Mouse (Mus musculus) liver, embryonic 11.5 days (tissue): ENCODE data around the gene Cux1. TPM values are rescaled to one million over a fixed set of nuclear protein-coding genes. Genes with fewer than 3 reads are reported as not detected.

Experiments
- ATAC-seq: fragments of 200-750 bp; cut with Nextera tagmentation; replicated peaks from 2 replicates; pipeline ENCODE4 v1.8.0; 2017; ENCODE audit warnings: moderate number of reproducible peaks, mild to moderate bottlenecking, moderate TSS enrichment, moderate library complexity; ENCODE audit not compliant: low FRiP score
- DNase-seq: peaks from one replicate; pipeline ENCODE4 v3.0.0-alpha.2; 2017; ENCODE audit warnings: low spot score
- H3K27ac ChIP-seq: fragments of 300-500 bp; sonication (generic); 2 replicates; pipeline ENCODE4 v1.5.1; 2014; ENCODE audit warnings: mild to moderate bottlenecking, low read depth, low read length, control low read depth
- H3K27me3 ChIP-seq: fragments of 300-500 bp; sonication (generic); replicated peaks from 2 replicates; pipeline ENCODE4 v1.6.1; 2014; ENCODE audit warnings: low read length, mixed read lengths; ENCODE audit not compliant: control insufficient read depth, insufficient read depth
- H3K36me3 ChIP-seq: fragments of 300-500 bp; sonication (generic); 2 replicates; pipeline ENCODE4 v1.6.1; 2014; ENCODE audit warnings: mild to moderate bottlenecking, low read length, moderate library complexity, mixed read lengths; ENCODE audit not compliant: control insufficient read depth, insufficient read depth
- H3K4me1 ChIP-seq: fragments of 300-500 bp; sonication (generic); replicated peaks from 2 replicates; pipeline ENCODE4 v1.6.1; 2014; ENCODE audit warnings: low read length, mixed read lengths; ENCODE audit not compliant: control insufficient read depth, insufficient read depth
- H3K4me2 ChIP-seq: fragments of 300-500 bp; sonication (generic); 2 replicates; pipeline ENCODE4 v1.6.1; 2014; ENCODE audit warnings: mild to moderate bottlenecking, control low read depth, moderate library complexity
- H3K4me3 ChIP-seq: fragments of 300-500 bp; sonication (generic); 2 replicates; pipeline ENCODE4 v1.5.1; 2014; ENCODE audit warnings: low read depth, low read length, control low read depth
- H3K9ac ChIP-seq: fragments of 300-500 bp; sonication (generic); 2 replicates; pipeline ENCODE4 v1.6.1; 2014; ENCODE audit warnings: low read depth, low read length, control low read depth
- H3K9me3 ChIP-seq: fragments of 300-500 bp; sonication (generic); 2 replicates; pipeline ENCODE4 v1.6.1; 2016; ENCODE audit warnings: low read length, inconsistent platforms, mixed read lengths; ENCODE audit not compliant: control insufficient read depth
- WGBS: fragments of 180-500 bp; shearing (Covaris S2); extraction: QIAGEN DNeasy Blood & Tissue Kit; methylation state at CpG from one replicate; pipeline ENCODE4 v1.1.7; 2014; 5-methylcytosine and 5-hydroxymethylcytosine counted together
- polyA plus RNA-seq: library from polyadenylated mRNA; unstranded; fragments of >200 nt; fragmentation: Nextera tagmentation; extraction: Ambion mirVana; gene quantifications from 2 replicates; pipeline ENCODE4 v1.2.1, GENCODE M21; 2014

The Cux1 gene
- polyA plus RNA-seq, 1 experiment from 2014 or later = 45.8 TPM

DNA sequence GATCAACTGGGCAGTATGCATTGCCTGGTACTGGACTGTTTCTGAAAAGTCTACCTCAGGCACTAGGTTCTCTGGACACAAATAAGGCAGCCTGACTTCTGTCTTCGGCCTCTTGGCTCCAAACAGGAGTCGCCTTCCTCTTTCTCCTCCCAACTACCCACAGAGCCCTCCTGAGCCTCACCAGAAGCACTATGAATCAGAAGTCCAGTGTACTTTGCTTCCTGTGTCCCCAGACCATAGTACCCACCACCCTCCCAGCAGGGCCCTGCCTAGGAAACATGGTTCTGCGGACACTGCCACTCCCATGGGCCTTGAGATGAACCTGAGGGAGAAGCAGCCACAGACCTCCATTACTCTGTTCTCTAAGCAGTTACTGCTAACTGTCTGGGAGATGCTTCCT, 71.7 kb downstream of the Cux1 start:
- H3K27me3 ChIP-seq = no peaks in the 10 kb centered on the region
- no peak overlapping the region for H3K4me3 ChIP-seq
- no peak for ATAC-seq
- no peak overlapping the region for H3K9ac ChIP-seq
- DNase-seq = no peak
- H3K4me1 ChIP-seq = peaks cover 24% of the 10 kb centered on the region
- H3K27ac ChIP-seq = no peak overlapping the region; the same call in 1 of the 2 replicates
- H3K36me3 ChIP-seq = no peaks in the 10 kb centered on the region
- no peak overlapping the region for H3K4me2 ChIP-seq
- H3K9me3 ChIP-seq = no peaks in the 10 kb centered on the region
- 80% methylated on average over 3 of the region's 3 CpGs for WGBS

DNA sequence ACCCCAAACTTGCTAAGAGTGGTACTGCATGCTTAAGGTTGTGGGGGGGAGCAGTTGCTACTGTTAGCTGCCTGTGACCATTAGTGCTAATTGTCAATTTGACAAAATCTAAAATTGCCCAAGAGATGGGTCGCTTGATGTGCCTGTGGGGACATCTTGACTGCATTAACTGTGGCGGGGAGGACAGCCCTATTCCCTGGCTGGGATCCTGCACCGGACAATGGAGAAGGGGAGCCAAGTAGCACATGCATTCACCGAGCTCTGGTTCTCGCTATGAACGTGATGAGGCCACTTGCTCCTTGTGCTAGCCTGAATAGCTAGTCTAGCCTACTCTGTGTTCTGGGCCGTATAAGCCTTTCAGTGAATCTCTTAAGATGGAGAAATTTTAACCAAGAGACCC, 72.4 kb downstream of the Cux1 start:
- WGBS = 88% methylated on average over 7 of the region's 7 CpGs
- Histone ChIP-seq H3K36me3 (no peaks in the 10 kb centered on the region), H3K27me3 (no peaks in the 10 kb centered on the region), H3K9ac (no peak overlapping the region), H3K4me3 (no peak overlapping the region), H3K27ac (no peak overlapping the region), H3K9me3 (no peaks in the 10 kb centered on the region), H3K4me1 (peaks cover 20% of the 10 kb centered on the region), H3K4me2 (no peak overlapping the region)
- no peak for ATAC-seq
- DNase-seq = no peak

DNA sequence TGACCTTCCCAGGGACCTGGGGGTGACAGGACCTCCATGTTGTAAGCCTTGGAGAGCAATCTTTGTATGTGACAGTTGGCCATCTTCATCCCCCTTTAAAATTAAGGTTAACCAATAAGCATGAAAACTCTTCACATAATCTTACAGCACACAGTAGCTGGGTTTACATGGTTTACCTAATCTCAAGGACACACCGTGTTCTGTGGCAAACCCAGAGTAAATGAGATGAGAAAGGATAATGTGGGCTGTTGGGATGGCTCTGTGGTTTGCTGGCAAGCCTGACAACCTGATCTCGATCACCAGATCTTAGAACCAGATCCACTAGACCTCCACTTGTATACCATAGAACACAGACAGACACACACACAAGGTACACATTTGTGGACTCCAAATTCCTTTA, 73.0 kb downstream of the Cux1 start:
- Histone ChIP-seq H3K9me3 (no peaks in the 10 kb centered on the region), H3K4me3 (no peak overlapping the region), H3K4me1 (peaks cover 23% of the 10 kb centered on the region), H3K4me2 (no peak overlapping the region), H3K9ac (no peak overlapping the region), H3K27ac (no peak overlapping the region), H3K36me3 (no peaks in the 10 kb centered on the region), H3K27me3 (no peaks in the 10 kb centered on the region)
- DNase-seq (no peak), ATAC-seq (peak; percentile 45)
- WGBS = 38% methylated on average over 2 of the region's 2 CpGs

- H3K4me3 ChIP-seq = no peak overlapping the region
- H3K9me3 ChIP-seq = no peaks in the 10 kb centered on the region
- no peaks in the 10 kb centered on the region; the same call in 1 of the 2 replicates for H3K36me3 ChIP-seq
- 79% methylated on average over 5 of the region's 5 CpGs for WGBS
- no peak overlapping the region for H3K9ac ChIP-seq
- ATAC-seq (no peak), DNase-seq (no peak)
- H3K27me3 ChIP-seq = no peaks in the 10 kb centered on the region
- H3K27ac ChIP-seq = no peak overlapping the region
- no peak overlapping the region for H3K4me2 ChIP-seq
- H3K4me1 ChIP-seq = peaks cover 30% of the 10 kb centered on the region
These were observed 77.8 kb downstream of the Cux1 start for GRCm38 (mm10) chr5:136489450-136489849.

- no peak overlapping the region for H3K9ac ChIP-seq
- ATAC-seq (no peak), DNase-seq (no peak)
- H3K4me3 ChIP-seq = no peak overlapping the region
- no peaks in the 10 kb centered on the region; the same call in 1 of the 2 replicates for H3K36me3 ChIP-seq
- H3K4me2 ChIP-seq = no peak overlapping the region
- H3K27ac ChIP-seq = no peak overlapping the region
- H3K9me3 ChIP-seq = no peaks in the 10 kb centered on the region
- peaks cover 23% of the 10 kb centered on the region for H3K4me1 ChIP-seq
- H3K27me3 ChIP-seq = no peaks in the 10 kb centered on the region
- WGBS = 78% methylated on average over 3 of the region's 3 CpGs
These were observed 78.6 kb downstream of the Cux1 start for GRCm38 (mm10) chr5:136488721-136489120.

DNA sequence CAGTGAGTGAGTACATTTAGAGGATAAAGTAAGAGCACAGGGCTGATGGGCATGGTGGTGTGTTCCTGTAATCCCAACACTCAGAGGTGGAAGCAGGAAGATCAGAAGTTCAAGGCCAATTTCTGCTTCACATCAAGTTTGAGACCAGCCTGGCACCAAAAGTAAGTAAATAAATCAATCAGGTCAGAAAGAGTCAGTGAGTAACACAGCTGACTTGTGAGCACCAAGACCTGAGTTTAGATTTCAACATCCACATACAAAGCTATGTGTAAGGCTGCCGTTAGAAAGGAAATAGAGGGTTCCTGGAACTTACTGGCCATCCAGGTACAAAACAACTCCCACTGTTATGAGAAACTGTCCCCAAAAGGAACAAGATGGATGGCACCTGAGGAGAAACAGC, 79.1 kb downstream of the Cux1 start:
- H3K27me3 ChIP-seq = no peaks in the 10 kb centered on the region
- no peaks in the 10 kb centered on the region; the same call in 1 of the 2 replicates for H3K36me3 ChIP-seq
- H3K4me3 ChIP-seq = no peak overlapping the region
- ATAC-seq (no peak), DNase-seq (no peak)
- H3K27ac ChIP-seq = no peak overlapping the region; the same call in 1 of the 2 replicates
- WGBS = 49% methylated on average over 1 of the region's 1 CpGs
- no peak overlapping the region for H3K9ac ChIP-seq
- no peaks in the 10 kb centered on the region for H3K9me3 ChIP-seq
- 0 out of 2 replicates have a peak overlapping the region, but pooled peaks have one; percentile 9 for H3K4me2 ChIP-seq
- peaks cover 23% of the 10 kb centered on the region for H3K4me1 ChIP-seq

GRCm38 (mm10) chr5:136487397-136488093, 79.7 kb downstream of the Cux1 start:
- no peak overlapping the region for H3K4me2 ChIP-seq
- H3K36me3 ChIP-seq = no peaks in the 10 kb centered on the region; the same call in 1 of the 2 replicates
- H3K27ac ChIP-seq = no peak overlapping the region; the same call in 1 of the 2 replicates
- H3K9ac ChIP-seq = no peak overlapping the region
- no peaks in the 10 kb centered on the region for H3K27me3 ChIP-seq
- ATAC-seq = no peak
- no peak for DNase-seq
- H3K9me3 ChIP-seq = no peaks in the 10 kb centered on the region
- peaks cover 20% of the 10 kb centered on the region for H3K4me1 ChIP-seq
- WGBS = 47% methylated on average over 11 of the region's 11 CpGs
- H3K4me3 ChIP-seq = no peak overlapping the region

DNA sequence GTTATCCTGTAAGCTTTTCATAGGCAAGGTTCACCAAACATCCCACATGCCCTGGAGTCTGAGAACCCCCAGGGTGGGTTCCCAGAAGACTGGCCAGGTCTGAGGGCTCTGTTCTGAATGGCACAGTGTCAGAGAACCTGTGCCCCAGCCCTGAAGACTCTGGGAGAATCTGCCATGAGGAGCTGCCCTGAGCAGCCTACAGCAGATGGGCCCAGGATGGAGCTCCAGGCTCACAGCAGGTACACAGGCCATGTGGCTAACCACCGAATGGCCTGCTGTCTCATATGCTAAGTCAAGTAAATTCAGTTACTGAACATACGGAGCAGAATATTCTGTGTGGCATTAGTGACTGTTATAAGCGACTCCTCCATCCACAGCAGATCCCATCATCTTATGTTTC, 80.9 kb downstream of the Cux1 start:
- Histone ChIP-seq H3K4me1 (peaks cover 22% of the 10 kb centered on the region), H3K36me3 (no peaks in the 10 kb centered on the region; the same call in 1 of the 2 replicates), H3K9me3 (no peaks in the 10 kb centered on the region), H3K27ac (no peak overlapping the region), H3K27me3 (no peaks in the 10 kb centered on the region), H3K4me3 (no peak overlapping the region), H3K4me2 (no peak overlapping the region), H3K9ac (no peak overlapping the region)
- WGBS = 92% methylated on average over 3 of the region's 3 CpGs
- ATAC-seq (no peak), DNase-seq (no peak)

DNA sequence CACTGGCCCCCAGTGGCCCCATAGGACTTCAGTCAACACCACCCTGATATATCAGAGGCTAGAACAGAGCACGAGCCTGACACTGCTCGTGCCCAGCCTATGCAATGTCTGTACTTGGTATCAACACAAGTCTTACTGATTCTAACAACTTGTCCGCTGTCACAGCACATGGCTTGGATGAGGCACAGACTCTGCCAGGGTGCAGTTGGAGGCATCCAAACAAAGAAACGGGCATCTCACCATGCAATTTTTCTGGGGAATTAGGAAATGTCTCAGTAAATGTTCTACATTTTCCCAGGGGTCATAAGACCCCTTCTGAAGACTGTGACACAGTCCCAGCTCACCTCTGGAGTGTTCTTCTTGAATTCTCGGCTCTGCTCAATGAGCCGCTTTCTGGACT, 81.9 kb downstream of the Cux1 start:
- no peak overlapping the region for H3K4me3 ChIP-seq
- no peaks in the 10 kb centered on the region; the same call in 1 of the 2 replicates for H3K36me3 ChIP-seq
- H3K4me1 ChIP-seq = peaks cover 22% of the 10 kb centered on the region
- no peak overlapping the region for H3K9ac ChIP-seq
- 90% methylated on average over 6 of the region's 6 CpGs for WGBS
- no peak overlapping the region for H3K27ac ChIP-seq
- no peaks in the 10 kb centered on the region for H3K9me3 ChIP-seq
- no peak overlapping the region for H3K4me2 ChIP-seq
- H3K27me3 ChIP-seq = no peaks in the 10 kb centered on the region
- no peak for ATAC-seq
- no peak for DNase-seq
